Mouse (Mus musculus) embryo, embryonic 10 days (tissue): ENCODE measurements at regions not wholly inside any gene's neighbourhood (a gene's known extent, or its start where the extent isn't known, plus 50 kb on each side); places are given as distances from the start of the nearest gene placed in this dataset.

Source experiments
- DNase-seq: peaks from one replicate; pipeline ENCODE4 v3.0.0-alpha.2; 2015; ENCODE audit warnings: low spot score

DNA sequence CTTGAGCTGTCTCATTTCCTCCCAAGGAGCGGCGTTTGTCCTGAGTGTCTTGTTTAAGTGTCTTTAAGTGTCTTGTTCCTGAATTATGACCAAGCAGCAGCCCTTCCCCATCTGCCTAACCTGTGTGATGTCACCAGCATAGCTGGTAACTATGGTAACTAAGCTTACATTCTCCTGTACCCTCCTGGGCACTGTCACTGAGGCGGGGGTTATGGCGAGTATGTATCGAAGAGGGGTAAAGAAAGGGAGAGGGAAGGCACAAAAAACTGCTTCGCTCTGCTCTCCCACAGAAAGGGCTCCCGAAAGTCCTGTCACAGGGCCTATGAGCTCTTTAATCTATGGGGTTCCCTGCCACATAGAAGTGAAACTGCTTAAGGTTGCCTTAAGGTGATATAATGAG is 89.6 kb downstream of the Ppp4r2 start:
- peak; percentile 36 for DNase-seq

DNA sequence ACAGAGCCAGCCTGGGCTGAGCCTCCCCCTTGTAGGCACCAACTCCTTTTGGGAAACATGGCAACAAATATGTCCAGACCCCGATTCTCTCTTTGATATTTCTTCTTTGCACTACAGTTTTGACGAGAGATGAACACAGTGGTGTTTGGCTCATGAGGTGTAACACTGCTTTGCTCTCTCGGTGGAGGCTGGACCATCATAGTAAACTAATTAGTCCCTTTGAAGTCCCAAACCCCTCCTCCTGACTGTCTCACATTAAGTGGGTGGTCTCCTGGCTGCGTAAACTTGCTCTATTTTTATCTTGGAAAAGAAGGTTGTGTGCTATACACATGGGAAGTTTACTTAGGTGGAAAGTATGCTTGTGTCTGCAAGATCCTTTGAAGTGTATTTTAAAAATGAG is 90.3 kb downstream of the Ppp4r2 start:
- no peak for DNase-seq

GRCm38 (mm10) chr6:100928791-100929758 is 95.7 kb downstream of the Ppp4r2 start:
- DNase-seq: no peak

- DNase-seq: peak; percentile 50
Measured at GRCm38 (mm10) chr6:100929759-100930358, 96.4 kb downstream of the Ppp4r2 start.

DNA sequence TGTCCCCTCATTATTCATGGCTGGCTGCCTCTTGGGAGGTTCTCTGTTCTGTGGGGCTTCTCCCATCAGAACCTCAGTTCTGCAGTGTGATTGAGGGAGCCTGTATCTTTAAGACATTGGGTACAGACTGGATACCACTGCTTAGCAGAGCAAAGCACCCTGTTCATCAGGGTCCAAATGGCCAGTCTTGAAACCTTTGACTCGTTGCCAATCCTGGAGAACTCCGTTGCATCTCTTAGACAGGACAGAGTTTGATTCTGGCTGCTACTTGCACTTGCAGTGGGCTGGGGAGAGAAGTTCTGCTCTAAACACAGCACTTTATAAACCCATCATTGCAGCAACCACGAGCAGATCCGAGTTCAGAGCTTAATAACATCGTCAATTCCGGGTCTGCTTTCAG is 97.3 kb downstream of the Ppp4r2 start:
- no peak for DNase-seq

GRCm38 (mm10) chr6:100934424-100934823 is 101.0 kb downstream of the Ppp4r2 start:
- no peak for DNase-seq

- DNase-seq: no peak
Measured at GRCm38 (mm10) chr6:100937802-100938201, 104.4 kb downstream of the Ppp4r2 start.

GRCm38 (mm10) chr6:100938376-100938775 is 105.0 kb downstream of the Ppp4r2 start:
- DNase-seq: no peak

- DNase-seq: peak; percentile 10
Measured at GRCm38 (mm10) chr6:100939042-100939441, 105.6 kb downstream of the Ppp4r2 start.

DNA sequence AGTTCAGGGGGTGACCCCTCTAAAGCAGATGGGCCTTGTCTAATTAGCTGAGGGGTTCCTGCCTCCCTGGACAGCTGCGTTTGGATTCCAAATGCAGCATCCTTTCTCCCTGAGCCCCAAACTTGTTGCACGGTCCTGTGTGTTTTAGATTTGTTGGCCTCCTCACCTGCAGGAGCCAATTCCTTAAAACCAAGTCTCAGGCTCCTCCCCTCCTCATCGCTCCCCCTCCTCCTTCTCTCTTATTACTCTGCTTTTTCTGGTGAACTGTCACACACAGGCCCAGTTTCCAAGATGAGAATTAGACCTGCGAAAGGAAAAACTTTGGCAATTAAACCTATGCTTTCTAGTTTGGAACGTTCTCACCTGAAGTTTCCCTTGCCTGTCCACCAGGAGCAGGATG is 106.3 kb downstream of the Ppp4r2 start:
- no peak for DNase-seq

- DNase-seq: no peak
Measured at GRCm38 (mm10) chr6:100941686-100942085, 108.3 kb downstream of the Ppp4r2 start.

DNA sequence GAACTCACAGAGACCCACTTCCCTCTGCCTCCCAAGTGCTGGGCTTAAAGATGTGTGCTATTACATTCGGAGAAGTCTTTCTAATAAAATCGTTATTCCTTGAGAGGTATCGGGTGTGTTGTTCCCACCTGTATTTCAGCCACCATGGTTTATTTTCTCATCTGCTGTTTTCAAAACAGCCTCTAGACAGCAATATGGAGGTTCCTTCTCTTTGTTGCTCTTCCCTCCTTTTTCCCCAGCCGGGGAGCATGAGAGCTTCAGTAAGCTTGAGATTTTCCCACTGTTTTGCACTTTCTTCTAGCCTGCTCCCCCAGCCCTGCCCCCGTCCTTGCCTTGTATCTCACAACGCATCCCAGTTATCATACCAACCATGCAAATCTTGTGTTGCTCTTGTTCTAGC is 109.5 kb downstream of the Ppp4r2 start:
- no peak for DNase-seq

GRCm38 (mm10) chr6:100945796-100946195 is 112.4 kb downstream of the Ppp4r2 start:
- no peak for DNase-seq

- DNase-seq: peak; percentile 15
Measured at GRCm38 (mm10) chr6:100948340-100948739, 114.9 kb downstream of the Ppp4r2 start.

- no peak for DNase-seq
Measured at GRCm38 (mm10) chr6:100951646-100952045, 118.2 kb downstream of the Ppp4r2 start.

DNA sequence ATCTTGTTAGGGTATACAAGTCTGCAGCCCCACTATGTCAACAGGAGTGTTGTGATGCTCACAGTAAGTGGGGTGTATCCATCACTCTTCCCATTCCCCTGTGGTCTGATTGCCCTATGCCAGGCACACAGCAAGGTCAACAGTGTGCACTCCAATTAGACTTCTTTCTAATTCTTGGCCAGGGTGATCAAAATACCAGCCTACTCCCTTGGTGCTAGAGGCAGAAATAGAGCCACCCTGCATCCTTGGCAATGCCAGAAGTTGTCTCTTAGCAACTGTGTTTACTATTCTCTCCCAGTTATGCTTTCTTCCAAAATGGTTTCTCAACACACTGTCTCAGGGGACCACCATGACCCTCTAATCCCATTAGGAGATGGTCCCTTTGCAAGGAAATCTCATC is 119.0 kb downstream of the Ppp4r2 start:
- DNase-seq: no peak

GRCm38 (mm10) chr6:100954563-100954962 is 121.1 kb downstream of the Ppp4r2 start:
- no peak for DNase-seq

GRCm38 (mm10) chr6:100966481-100966880 is 133.1 kb downstream of the Ppp4r2 start:
- DNase-seq: no peak

DNA sequence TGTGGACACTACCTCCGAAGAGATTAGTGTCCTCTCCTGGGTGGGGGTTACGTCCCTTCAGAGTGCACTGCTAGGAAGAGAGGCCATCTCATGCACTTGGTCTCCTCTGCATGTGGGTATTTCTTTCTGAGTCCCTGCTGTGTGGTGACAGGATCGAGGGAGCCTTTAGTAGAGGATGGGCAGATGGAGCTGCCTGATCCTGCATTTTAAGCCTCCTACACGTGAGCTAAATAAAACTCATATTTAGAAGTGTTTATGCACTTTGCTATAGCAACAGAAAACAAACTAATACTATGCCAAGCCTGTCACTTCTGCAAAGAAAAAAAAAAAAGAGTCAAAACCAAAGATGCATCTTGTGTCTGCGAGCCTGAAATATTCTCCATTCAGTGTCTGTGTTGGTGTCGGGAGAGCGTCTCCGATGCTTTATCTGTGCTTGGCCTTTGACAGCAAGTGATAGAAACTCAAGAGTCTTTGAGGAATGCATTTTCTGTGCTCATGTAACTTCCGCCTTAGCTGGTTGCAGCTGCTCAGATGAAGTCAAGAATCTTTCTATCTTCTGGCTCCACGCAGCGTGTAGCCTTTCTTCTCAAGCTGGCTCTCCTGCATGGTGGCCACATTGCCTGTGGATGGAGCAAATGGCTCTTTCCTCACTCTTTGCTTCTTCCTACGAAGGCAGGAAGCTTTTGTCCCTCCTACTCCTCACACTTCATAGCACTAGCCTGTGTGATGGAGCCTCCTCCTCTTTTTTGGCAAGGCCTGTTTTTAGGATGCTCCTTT is 134.8 kb downstream of the Ppp4r2 start:
- DNase-seq: no peak

DNA sequence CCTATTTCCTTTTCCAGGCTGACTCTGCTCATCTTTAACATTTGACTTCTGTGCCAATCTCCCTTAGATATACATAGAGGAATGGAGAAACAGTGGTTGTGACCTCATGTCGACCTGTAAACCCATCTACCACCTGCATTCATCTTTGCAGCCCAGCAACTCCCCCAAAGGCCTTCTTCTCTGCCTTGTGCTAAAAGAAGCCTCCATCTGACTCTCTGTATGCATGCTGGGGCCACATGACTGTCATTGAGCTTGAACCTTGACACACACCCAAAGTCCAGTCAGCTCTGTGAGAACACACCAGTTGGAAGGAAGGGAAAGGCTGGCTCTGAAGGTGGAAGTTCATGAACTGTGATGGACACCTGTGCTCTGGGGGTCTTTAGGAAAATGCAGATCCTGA is 135.5 kb downstream of the Ppp4r2 start:
- DNase-seq: no peak

DNA sequence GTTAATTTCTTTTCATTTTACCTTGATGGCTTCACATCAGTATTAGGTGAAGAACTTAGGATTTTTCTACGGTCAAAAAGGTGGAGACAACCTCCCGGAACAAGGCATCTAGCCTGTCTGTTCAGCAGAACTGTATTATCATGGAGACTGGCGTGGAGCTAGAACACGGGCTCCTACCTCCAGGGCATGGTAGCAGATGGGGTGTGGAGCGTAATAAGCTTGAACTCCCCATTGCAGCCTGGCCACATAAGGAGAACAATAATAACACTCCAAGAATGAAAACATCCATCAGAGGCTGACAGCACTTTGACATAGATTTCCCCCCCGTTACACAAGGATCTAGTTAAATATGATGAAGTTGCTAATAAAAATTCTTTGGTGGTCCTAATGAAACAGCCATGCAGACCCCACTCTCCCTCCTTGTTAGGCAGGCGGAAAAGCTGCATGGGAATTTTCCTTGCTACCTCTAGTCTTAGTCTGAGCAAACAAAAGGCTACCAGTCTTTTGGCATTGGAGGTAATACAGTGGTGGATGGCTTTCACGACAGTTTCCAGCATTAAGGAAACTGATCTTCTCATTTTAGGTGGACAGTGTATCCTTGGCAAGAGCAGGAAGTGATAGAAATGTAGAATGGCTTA is 137.5 kb downstream of the Ppp4r2 start:
- DNase-seq: no peak

DNA sequence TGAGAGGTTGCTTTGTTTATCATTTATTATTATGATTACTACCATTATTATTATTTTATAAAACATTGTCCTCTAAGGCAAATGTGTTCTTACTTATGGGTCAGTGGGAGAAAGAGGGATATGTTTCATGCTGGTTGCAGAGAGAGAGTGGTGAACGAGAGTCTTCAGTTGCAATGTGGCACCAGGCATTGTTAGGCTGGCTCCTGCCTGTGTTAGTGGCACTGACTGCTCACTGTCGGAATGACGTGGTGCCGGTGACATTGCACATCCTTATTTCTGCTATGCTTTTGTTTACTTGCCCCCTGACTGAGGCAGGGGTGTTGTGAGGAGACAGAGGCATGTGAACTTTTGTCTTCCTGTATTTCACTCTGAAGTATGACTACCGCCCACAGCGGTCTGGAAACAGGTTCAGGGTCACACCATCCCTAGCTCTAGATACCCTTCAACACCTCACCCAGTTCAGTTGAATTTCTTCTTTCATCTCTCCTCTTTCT is 138.1 kb downstream of the Ppp4r2 start:
- DNase-seq: no peak
